23 mouse cellular contexts compared by ENCODE assay signal in the genomic region with DNA sequence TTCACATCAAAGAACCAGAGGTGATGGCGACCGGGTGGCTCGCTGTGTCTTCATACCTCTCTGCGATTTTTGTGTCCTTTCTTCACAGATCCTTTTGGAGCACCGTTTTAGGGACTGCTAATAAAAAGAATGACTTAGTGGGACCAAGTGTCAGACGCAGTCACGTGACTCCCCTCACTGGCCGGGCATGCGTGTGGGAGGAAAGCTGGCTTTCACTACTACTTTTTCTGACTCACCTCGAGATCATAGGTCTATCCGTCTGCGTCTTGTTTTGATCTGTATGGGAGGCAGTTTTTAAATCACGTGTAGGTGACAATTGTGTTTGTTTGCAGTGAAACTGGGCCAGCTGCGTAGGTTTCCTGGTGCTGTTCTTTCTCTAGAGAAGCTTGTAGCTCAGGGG. TPM values are rescaled to one million over a fixed set of nuclear protein-coding genes. Genes with fewer than 3 reads are reported as not detected.
DNase-seq lines count a peak whose midpoint lies in the region; ATAC-seq and TF ChIP-seq lines count a peak whose summit lies in the region.
"Had no signal": no experiment of that assay in that cellular context is flagged by ENCODE, and none has a peak within 500 bp of the region (broad histone marks: within the 10 kb centered on the region; RNA-seq: fewer than 3 reads in every experiment).

No protein-coding gene starts in this region.

- TF ChIP-seq CTCF in CH12.LX (conservative IDR thresholded peaks at IDR 0.05 in 1 of 2, IDR thresholded peaks at IDR 0.05 in 1 of 2; ENCODE audit: low read depth in 2 of 2, low read length in 2 of 2): no peak

- 79% methylated on average over 14 of the region's 14 CpGs for WGBS in liver, embryonic 11.5 days

- H3K27me3 ChIP-seq in CH12.LX (replicated peaks): no peaks in the 10 kb centered on the region
- H3K27me3 ChIP-seq in liver, embryonic 11.5 days (replicated peaks; ENCODE audit: control insufficient read depth, insufficient read depth, low read length): no peaks in the 10 kb centered on the region

- no peak overlapping the region for H3K27ac ChIP-seq in CH12.LX (ENCODE audit: insufficient read depth, low read depth)
- no peak overlapping the region for H3K27ac ChIP-seq in liver, embryonic 11.5 days (ENCODE audit: low read depth, low read length)
- H3K27ac ChIP-seq: hindbrain, embryonic 14.5 days; hindbrain, postnatal 0 days had no signal

- DNase-seq in 3134 (ENCODE audit: extremely low read depth, insufficient read length, low spot score) (peak; percentile 26), 3T3-L1 (ENCODE audit: low read depth, low spot score) (peak; percentile 85), CH12.LX (ENCODE audit: extremely low read depth) (no peak)
- DNase-seq in fat pad, adult 2 months (ENCODE audit: extremely low read depth, low read depth, low spot score): peak; percentile 14
- DNase-seq in liver, embryonic 11.5 days (ENCODE audit: low spot score): no peak
- no peak for DNase-seq in urinary bladder, adult 18-20 months (ENCODE audit: low spot score in 2 of 2)
- no peak for DNase-seq in adrenal gland, postnatal 4 days (ENCODE audit: low spot score in 2 of 2)
- DNase-seq: adrenal gland, adult 8-10 months; adrenal gland, postnatal 25 days; cerebellum, adult 18-20 months; cerebellum, adult 9-10 months; cerebellum, postnatal 14 days; forebrain, postnatal 0 days; gastrocnemius, adult 2 months; gastrocnemius, postnatal 14 days; heart, adult 18-20 months; kidney, adult 2 months had no signal

- no peaks in the 10 kb centered on the region for H3K79me2 ChIP-seq in CH12.LX (replicated peaks; ENCODE audit: control insufficient read depth, extremely low read depth, insufficient read depth, poor library complexity, severe bottlenecking)

- ATAC-seq in liver, embryonic 11.5 days (replicated peaks; ENCODE audit: low FRiP score): no peak
- ATAC-seq: forebrain, embryonic 14.5 days; hindbrain, postnatal 0 days; inflammation-experienced regulatory T-cells, adult 6 months; intestine, postnatal 0 days had no signal

- in situ Hi-C loops in CH12.LX (cut with MboI; ENCODE audit: low pct_ligation_motif_present, low pct_unique_long_range_greater_than_20kb, low sequenced_read_pairs): loop anchor here (25.0 kb wide), 1 partner anchor 329 kb away; no protein-coding TSS in a partner anchor

- dilution Hi-C loops in CH12.LX (cut with MboI; ENCODE audit: extremely low pct_ligation_motif_present, extremely low pct_unique_long_range_greater_than_20kb, low sequenced_read_pairs): no loop called here

- TF ChIP-seq POLR2A in CH12.LX (IDR thresholded peaks at IDR 0.05; ENCODE audit: low read depth, low read length): no peak

- no peak for TF ChIP-seq RAD21 in CH12.LX (IDR thresholded peaks at IDR 0.05; ENCODE audit: low read depth, low read length)

- no peaks in the 10 kb centered on the region for H3K9me3 ChIP-seq in CH12.LX (replicated peaks; ENCODE audit: low read length)
- H3K9me3 ChIP-seq in liver, embryonic 11.5 days (ENCODE audit: control insufficient read depth, low read length): no peaks in the 10 kb centered on the region
- H3K9me3 ChIP-seq: G1E had no signal

- H3K9ac ChIP-seq in CH12.LX (ENCODE audit: insufficient read depth, low read depth): no peak overlapping the region
- H3K9ac ChIP-seq in liver, embryonic 11.5 days (ENCODE audit: low read depth, low read length): no peak overlapping the region
- H3K9ac ChIP-seq: forebrain, postnatal 0 days; hindbrain, embryonic 14.5 days had no signal

- no peaks in the 10 kb centered on the region for H3K36me3 ChIP-seq in CH12.LX (replicated peaks in 1 of 2; ENCODE audit: control insufficient read depth in 1 of 2, insufficient read depth in 1 of 2, low read length in 1 of 2)
- H3K36me3 ChIP-seq in liver, embryonic 11.5 days (ENCODE audit: control insufficient read depth, insufficient read depth, low read length): no peaks in the 10 kb centered on the region
- H3K36me3 ChIP-seq: G1E had no signal

- no peak overlapping the region for H3K4me3 ChIP-seq in CH12.LX (replicated peaks in 1 of 3; ENCODE audit: low read depth in 2 of 3, low read length in 2 of 3, poor library complexity in 1 of 3)
- no peak overlapping the region for H3K4me3 ChIP-seq in liver, embryonic 11.5 days (ENCODE audit: low read depth, low read length)
- H3K4me3 ChIP-seq: gastrocnemius, adult 2 months had no signal

- H3K4me1 ChIP-seq in CH12.LX (ENCODE audit: control insufficient read depth in 1 of 2, insufficient read depth in 2 of 2): no peaks in the 10 kb centered on the region
- H3K4me1 ChIP-seq in liver, embryonic 11.5 days (replicated peaks; ENCODE audit: control insufficient read depth, insufficient read depth, low read length): 0 out of 2 replicates have a peak, but pooled peaks cover 2% of the 10 kb centered on the region

- TF ChIP-seq EP300 in CH12.LX (IDR thresholded peaks at IDR 0.05; ENCODE audit: low read length): no peak

- H3K4me2 ChIP-seq in CH12.LX (ENCODE audit: insufficient read depth, low read depth, poor library complexity, severe bottlenecking): peak overlapping the region; percentile 84
- H3K4me2 ChIP-seq in liver, embryonic 11.5 days: no peak overlapping the region
- H3K4me2 ChIP-seq: hindbrain, embryonic 14.5 days had no signal

TF ChIP-seq in CH12.LX, 34 proteins besides CTCF, POLR2A, EP300 and RAD21:
- TF ChIP-seq USF2 (conservative IDR thresholded peaks at IDR 0.05; ENCODE audit: low read depth, low read length) (peak; percentile 74), NRF1 (IDR thresholded peaks at IDR 0.05; ENCODE audit: low read depth, low read length) (peak; percentile 74), USF1 (IDR thresholded peaks at IDR 0.05; ENCODE audit: low read depth, low read length) (peak; percentile 76), ZNF384 (IDR thresholded peaks at IDR 0.05; ENCODE audit: low read depth, low read length) (no peak), BHLHE40 (IDR thresholded peaks at IDR 0.05; ENCODE audit: low read depth, low read length) (peak; percentile 83), GABPA (IDR thresholded peaks at IDR 0.05; ENCODE audit: insufficient replicate concordance, low read depth, low read length) (no peak), MAX (IDR thresholded peaks at IDR 0.05; ENCODE audit: low read length) (peak; percentile 46; the same call in 1 of the 2 replicates)

RNA-seq across cellular contexts. Expression of a gene that starts 28.0 kb away (rescaled TPM):
- total RNA-seq in CH12.LX (2012; rRNA removed) (0.92 and 2.5 TPM in 2 replicates), CH12.LX (2014; rRNA removed) (2.3 TPM in 2 replicates)
- polyA plus RNA-seq in CH12.LX (2012; ENCODE audit: insufficient read length, low read depth): 6.4 and 7.0 TPM in 2 replicates
- 14.2 and 15.6 TPM in 2 replicates for polyA plus RNA-seq in liver, embryonic 11.5 days (2014; fragmentation: Nextera tagmentation; extraction: Ambion mirVana)
- 10 to 100 TPM; 26.8 to 39.2 TPM for total RNA-seq in adrenal gland, postnatal 4 days (2021)
- polyA plus RNA-seq: G1E; inflammation-experienced regulatory T-cells, adult 6 months had no signal

Comparison
In these comparisons a context has a peak if more than half of its experiments do, and no peak if none do; other contexts are left out.
1. DNase-seq: peak in 3134 (single experiment), 3T3-L1 (single experiment) and fat pad, adult 2 months (single experiment); none in CH12.LX (single experiment), liver, embryonic 11.5 days (single experiment), urinary bladder, adult 18-20 months (0 of 2) and adrenal gland, postnatal 4 days (0 of 2).
2. RNA of a gene that starts 28.0 kb away (total RNA-seq): 26.8 to 39.2 TPM in adrenal gland, postnatal 4 days; 0.92 to 2.5 TPM in CH12.LX; every median in the first group is over 4 times any median in the second.